Mouse (Mus musculus) adrenal gland, adult (tissue): ENCODE data around the gene Cd93.

Source experiments
- DNase-seq, 2 experiments: peaks; one replicate each; pipeline ENCODE4 v3.0.0; 2022 to 2023; ENCODE audit warnings: low spot score in 1 of 2; ENCODE audit not compliant: inconsistent age in 2 of 2

Gene Cd93

GRCm38 (mm10) chr2:148406160-148406970 is 37.0 kb downstream of the Cd93 start:
- peak; percentile 41 to 74 for DNase-seq

GRCm38 (mm10) chr2:148404906-148405305 is 38.5 kb downstream of the Cd93 start:
- DNase-seq = no peak

- DNase-seq = no peak
Measured at GRCm38 (mm10) chr2:148402227-148402626, 41.1 kb downstream of the Cd93 start.

- no peak for DNase-seq
Measured at GRCm38 (mm10) chr2:148398901-148399685, 44.3 kb downstream of the Cd93 start.

- DNase-seq = peak; percentile 47 to 81
Measured at GRCm38 (mm10) chr2:148397784-148398100, 45.6 kb downstream of the Cd93 start.

GRCm38 (mm10) chr2:148397015-148397783 is 46.2 kb downstream of the Cd93 start:
- peak in 1 of 2 experiments; percentile 27 for DNase-seq

GRCm38 (mm10) chr2:148396209-148396608 is 47.2 kb downstream of the Cd93 start:
- no peak for DNase-seq

- peak; percentile 32 to 70 for DNase-seq
Measured at GRCm38 (mm10) chr2:148395131-148396051, 48.0 kb downstream of the Cd93 start, which contains the start of gene Sstr4. Gene Sstr4 (plus strand): TSS chr2:148395344.

GRCm38 (mm10) chr2:148393846-148394245 is 49.5 kb downstream of the Cd93 start:
- no peak for DNase-seq

GRCm38 (mm10) chr2:148393149-148393548 is 50.2 kb downstream of the Cd93 start:
- no peak for DNase-seq

GRCm38 (mm10) chr2:148387652-148388581 is 55.4 kb downstream of the Cd93 start:
- no peak for DNase-seq

GRCm38 (mm10) chr2:148386927-148387326 is 56.4 kb downstream of the Cd93 start:
- DNase-seq = no peak
